Mouse (Mus musculus) heart, adult 9 months (tissue): ENCODE data around the gene Tas2r102.

Source experiments
- DNase-seq, 2 experiments: peaks; one replicate each; pipeline ENCODE4 v3.0.0; 2022; ENCODE audit warnings: low spot score in 2 of 2

Tas2r102 gene

GRCm38 (mm10) chr6:132761831-132762230 is at the start of gene Tas2r102:
Gene Tas2r102 (plus strand): TSS chr6:132762131.
- DNase-seq: no peak

- no peak for DNase-seq
Observed at GRCm38 (mm10) chr6:132737935-132738334, 24.0 kb upstream of the Tas2r102 start, which contains the start of gene Tas2r115. Gene Tas2r115 (minus strand): TSS chr6:132738035.

GRCm38 (mm10) chr6:132750206-132750605 is 11.7 kb upstream of the Tas2r102 start:
- no peak for DNase-seq

GRCm38 (mm10) chr6:132754430-132754829 is 7.5 kb upstream of the Tas2r102 start, which contains the start of gene Tas2r124:
Gene Tas2r124 (plus strand): TSS chr6:132754730.
- no peak for DNase-seq

- no peak for DNase-seq
Observed at GRCm38 (mm10) chr6:132778062-132778461, 16.1 kb downstream of the Tas2r102 start, which contains the start of gene Tas2r136. Gene Tas2r136 (minus strand): TSS chr6:132778162.

- DNase-seq: no peak
Observed at GRCm38 (mm10) chr6:132795393-132795792, 33.5 kb downstream of the Tas2r102 start.

- no peak for DNase-seq
Observed at GRCm38 (mm10) chr6:132802518-132802917, 40.6 kb downstream of the Tas2r102 start, which contains the start of gene Tas2r117. Gene Tas2r117 (plus strand): TSS chr6:132802818.
